Mouse (Mus musculus) large intestine, adult 2 months (tissue): Measurements from ENCODE around the gene Hexb. TPM values are rescaled to one million over a fixed set of nuclear protein-coding genes. Genes with fewer than 3 reads are reported as not detected.

Experiments
- DNase-seq: peaks from one replicate; pipeline ENCODE4 v3.0.0-alpha.2; 2012; ENCODE audit warnings: low read depth, low spot score
- WGBS: fragments of 180-500 bp; shearing (Covaris S2); methylation state at CpG from one replicate; pipeline ENCODE4 v1.1.7; 2018; 5-methylcytosine and 5-hydroxymethylcytosine counted together
- polyA plus RNA-seq: library from polyadenylated mRNA; depleted of rRNA; stranded (reverse); fragments of >200 nt; gene quantifications from 2 replicates; pipeline ENCODE4 v1.2.3, GENCODE M21; 2012

The Hexb gene
- polyA plus RNA-seq, 1 experiment = 53.5 TPM

- no peak for DNase-seq
- 80% methylated on average over 17 of the region's 17 CpGs for WGBS
Measured at GRCm38 (mm10) chr13:97225130-97225529, 27.0 kb upstream of the Hexb start.

GRCm38 (mm10) chr13:97224341-97224982 is 26.3 kb upstream of the Hexb start:
- 36% methylated on average over 10 of the region's 10 CpGs for WGBS
- no peak for DNase-seq

- DNase-seq = no peak
- WGBS = 75% methylated on average over 8 of the region's 8 CpGs
Measured at GRCm38 (mm10) chr13:97223856-97224255, 25.7 kb upstream of the Hexb start.

- no peak for DNase-seq
- 85% methylated on average over 3 of the region's 3 CpGs for WGBS
Measured at GRCm38 (mm10) chr13:97220022-97220421, 21.9 kb upstream of the Hexb start.

GRCm38 (mm10) chr13:97216196-97216595 is 18.0 kb upstream of the Hexb start:
- 38% methylated on average over 5 of the region's 5 CpGs for WGBS
- no peak for DNase-seq

- no peak for DNase-seq
- WGBS = 69% methylated on average over 4 of the region's 4 CpGs
Measured at GRCm38 (mm10) chr13:97215563-97215962, 17.4 kb upstream of the Hexb start.

- DNase-seq = no peak
- 75% methylated on average over 3 of the region's 3 CpGs for WGBS
Measured at GRCm38 (mm10) chr13:97214583-97215268, 16.6 kb upstream of the Hexb start.

GRCm38 (mm10) chr13:97208500-97209010 is 10.4 kb upstream of the Hexb start:
- DNase-seq = no peak
- 28% methylated on average over 3 of the region's 3 CpGs for WGBS

- 46% methylated on average over 7 of the region's 7 CpGs for WGBS
- DNase-seq = no peak
Measured at GRCm38 (mm10) chr13:97208112-97208478, 9.9 kb upstream of the Hexb start.

GRCm38 (mm10) chr13:97207472-97208111 is 9.4 kb upstream of the Hexb start:
- no peak for DNase-seq

GRCm38 (mm10) chr13:97206046-97206445 is 7.9 kb upstream of the Hexb start:
- DNase-seq = no peak
- WGBS = 87% methylated on average over 2 of the region's 2 CpGs

More at GRCm38 (mm10) chr13:97207472-97208111, 9.4 kb upstream of the Hexb start:
- 67% methylated on average over 7 of the region's 7 CpGs for WGBS

GRCm38 (mm10) chr13:97205052-97205701 is 7.0 kb upstream of the Hexb start:
- WGBS = 1% methylated on average over 18 of the region's 18 CpGs

GRCm38 (mm10) chr13:97201896-97202295 is 3.7 kb upstream of the Hexb start:
- no peak for DNase-seq
- 17% methylated on average over 4 of the region's 4 CpGs for WGBS

More at GRCm38 (mm10) chr13:97205052-97205701, 7.0 kb upstream of the Hexb start:
- peak; percentile 95 for DNase-seq

- WGBS = 48% methylated on average over 7 of the region's 7 CpGs
- DNase-seq = no peak
Measured at GRCm38 (mm10) chr13:97201076-97201475, 2.9 kb upstream of the Hexb start.

GRCm38 (mm10) chr13:97199123-97199522 is 966 bp upstream of the Hexb start:
- no peak for DNase-seq
- 49% methylated on average over 2 of the region's 2 CpGs for WGBS

- 78% methylated on average over 2 of the region's 2 CpGs for WGBS
- DNase-seq = no peak
Measured at GRCm38 (mm10) chr13:97196925-97197218, 1.3 kb downstream of the Hexb start.

GRCm38 (mm10) chr13:97196186-97196924 is 1.8 kb downstream of the Hexb start:
- 84% methylated on average over 12 of the region's 12 CpGs for WGBS

GRCm38 (mm10) chr13:97193420-97193819 is 4.7 kb downstream of the Hexb start:
- 19% methylated on average over 7 of the region's 7 CpGs for WGBS
- DNase-seq = no peak

More at GRCm38 (mm10) chr13:97196186-97196924, 1.8 kb downstream of the Hexb start:
- DNase-seq = no peak

GRCm38 (mm10) chr13:97192649-97193048 is 5.5 kb downstream of the Hexb start:
- 95% methylated on average over 11 of the region's 11 CpGs for WGBS
- no peak for DNase-seq

GRCm38 (mm10) chr13:97187693-97188092 is 10.5 kb downstream of the Hexb start:
- no peak for DNase-seq
- WGBS = 81% methylated on average over 5 of the region's 5 CpGs
